Mouse (Mus musculus): ENCODE data around the gene Efna3.

GRCm38 (mm10) chr3:89348911-89349868, 26.4 kb upstream of the Efna3 start:
- TF ChIP-seq CTCF (IDR thresholded peaks at IDR 0.05; ENCODE audit: borderline replicate concordance, control insufficient read depth, extremely low read depth, insufficient read depth, low read length, poor library complexity), result no peak
- TF ChIP-seq POLR2A (IDR thresholded peaks at IDR 0.05; ENCODE audit: control insufficient read depth, extremely low read depth, insufficient read depth, low read length, poor library complexity), result no peak

Data from thymus, adult 2 months (tissue).